Mouse (Mus musculus) heart, embryonic 14.5 days (tissue): ENCODE data around the gene Pcbp3. TPM values are rescaled to one million over a fixed set of nuclear protein-coding genes. Genes with fewer than 3 reads are reported as not detected.
A peak's percentile ranks its signal among the peaks of the same experiment; 100 is the strongest.
"Not testable (repeated sequence)": the region's sequence is repeated elsewhere in the genome, so short reads cannot be mapped to it uniquely, and the experiment has no call there.

Experiments used
- ATAC-seq: fragments of 200-750 bp; cut with Nextera tagmentation; 2 replicates; pipeline ENCODE4 v1.8.0; 2017; ENCODE audit warnings: low read depth, moderate TSS enrichment; ENCODE audit not compliant: insufficient number of reproducible peaks, insufficient read depth, low FRiP score
- H3K27ac ChIP-seq, 2 experiments: fragments of 200-500 bp in 1 of 2; fragments of 300-500 bp in 1 of 2; sonication (generic) in 1 of 2; replicated peaks in 1 of 2; 2 replicates each; pipeline ENCODE4 v1.5.1; 2012 to 2014; ENCODE audit warnings: low read depth in 2 of 2, low read length in 2 of 2, control low read depth in 1 of 2, mild to moderate bottlenecking in 1 of 2, mixed read lengths in 1 of 2; ENCODE audit not compliant: control insufficient read depth in 1 of 2, insufficient read depth in 1 of 2
- H3K27me3 ChIP-seq: fragments of 300-500 bp; sonication (generic); 2 replicates; pipeline ENCODE4 v1.6.1; 2014; ENCODE audit warnings: mild to moderate bottlenecking, low read length, control low read depth; ENCODE audit not compliant: control insufficient read depth, insufficient read depth
- H3K36me3 ChIP-seq: fragments of 300-500 bp; sonication (generic); 2 replicates; pipeline ENCODE4 v1.6.1; 2014; ENCODE audit warnings: mild to moderate bottlenecking, control low read depth, low read length, mixed read lengths; ENCODE audit not compliant: control insufficient read depth, insufficient read depth
- H3K4me1 ChIP-seq, 2 experiments: fragments of 200-500 bp in 1 of 2; fragments of 300-500 bp in 1 of 2; sonication (generic) in 1 of 2; 2 replicates each; pipeline ENCODE4 v1.6.1; 2012 to 2014; ENCODE audit warnings: low read length in 2 of 2, control low read depth in 1 of 2, mixed read lengths in 1 of 2; ENCODE audit not compliant: control insufficient read depth in 2 of 2, insufficient read depth in 2 of 2
- H3K4me2 ChIP-seq: fragments of 300-500 bp; sonication (generic); 2 replicates; pipeline ENCODE4 v1.6.1; 2014; ENCODE audit warnings: mild to moderate bottlenecking, low read length
- H3K4me3 ChIP-seq, 2 experiments: fragments of 200-500 bp in 1 of 2; fragments of 300-500 bp in 1 of 2; sonication (generic) in 1 of 2; 2 replicates each; pipeline ENCODE4 v1.5.1; 2012 to 2014; ENCODE audit warnings: low read length in 2 of 2, mild to moderate bottlenecking in 2 of 2, control low read depth in 1 of 2, low read depth in 1 of 2, moderate library complexity in 1 of 2; ENCODE audit not compliant: control insufficient read depth in 1 of 2, insufficient read depth in 1 of 2
- H3K9ac ChIP-seq: fragments of 300-500 bp; sonication (generic); 2 replicates; pipeline ENCODE4 v1.6.1; 2014; ENCODE audit warnings: mild to moderate bottlenecking, low read length
- H3K9me3 ChIP-seq: fragments of 300-500 bp; sonication (generic); 2 replicates; pipeline ENCODE4 v1.6.1; 2016; ENCODE audit warnings: low read length, control low read depth; ENCODE audit not compliant: control insufficient read depth
- WGBS: fragments of 180-500 bp; shearing (Covaris S2); extraction: QIAGEN DNeasy Blood & Tissue Kit; methylation state at CpG from one replicate; pipeline ENCODE4 v1.1.7; 2014; 5-methylcytosine and 5-hydroxymethylcytosine counted together
- polyA plus RNA-seq: library from polyadenylated mRNA; unstranded; fragments of >200 nt; fragmentation: Nextera tagmentation; extraction: Ambion mirVana; gene quantifications from 2 replicates; pipeline ENCODE4 v1.2.1, GENCODE M21; 2014

Gene Pcbp3
- polyA plus RNA-seq, 1 experiment from 2014 or later = 6.3 TPM

GRCm38 (mm10) chr10:76988586-76988985 is 26.9 kb upstream of the Pcbp3 start:
- Histone ChIP-seq H3K4me3 (no peak overlapping the region), H3K9me3 (no peaks in the 10 kb centered on the region), H3K4me1 (no peaks in the 10 kb centered on the region), H3K27ac (no peak overlapping the region), H3K4me2 (no peak overlapping the region), H3K36me3 (no peaks in the 10 kb centered on the region), H3K27me3 (no peaks in the 10 kb centered on the region), H3K9ac (no peak overlapping the region)
- no peak for ATAC-seq
- 78% methylated on average over 5 of the region's 5 CpGs for WGBS

GRCm38 (mm10) chr10:76978042-76978441 is 16.4 kb upstream of the Pcbp3 start:
- H3K4me3 ChIP-seq = no peak overlapping the region
- H3K36me3 ChIP-seq = no peaks in the 10 kb centered on the region
- no peaks in the 10 kb centered on the region for H3K27me3 ChIP-seq
- no peak overlapping the region for H3K27ac ChIP-seq
- no peak for ATAC-seq
- peaks cover 4% of the 10 kb centered on the region; the same call in 1 of the 2 replicates for H3K9me3 ChIP-seq
- H3K4me2 ChIP-seq = no peak overlapping the region
- 28% methylated on average over 2 of the region's 2 CpGs for WGBS
- peaks cover 2 to 4% of the 10 kb centered on the region in 2 experiments; a peak in 2 of 4 replicates for H3K4me1 ChIP-seq
- no peak overlapping the region for H3K9ac ChIP-seq

DNA sequence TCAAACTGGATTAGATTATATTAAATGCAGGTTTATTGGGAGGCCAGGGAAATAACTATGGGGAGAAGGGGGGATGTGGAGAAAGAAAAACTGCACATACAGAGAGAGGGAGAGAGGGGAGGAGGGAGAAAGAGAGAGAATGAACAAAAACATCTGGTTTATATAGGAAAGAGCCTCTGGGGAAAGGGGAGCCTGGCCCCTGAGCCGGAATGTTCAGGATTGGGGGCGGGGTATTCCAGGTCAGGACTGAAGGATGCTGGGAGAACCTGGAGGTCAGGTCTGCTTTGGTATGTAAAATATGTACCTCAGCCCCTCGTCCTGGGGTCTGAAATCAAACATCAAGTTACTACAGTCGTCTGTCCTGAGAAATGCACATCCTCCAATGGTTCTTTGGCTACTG is 15.0 kb upstream of the Pcbp3 start:
- Histone ChIP-seq H3K27ac (no peak overlapping the region), H3K9ac (no peak overlapping the region), H3K27me3 (no peaks in the 10 kb centered on the region), H3K9me3 (no peaks in the 10 kb centered on the region), H3K4me2 (no peak overlapping the region), H3K4me3 (no peak overlapping the region), H3K4me1 (peaks cover 2 to 4% of the 10 kb centered on the region in 2 experiments; a peak in 2 of 4 replicates), H3K36me3 (no peaks in the 10 kb centered on the region)
- 54% methylated on average over 4 of the region's 4 CpGs for WGBS
- no peak for ATAC-seq

- H3K4me3 ChIP-seq = no peak overlapping the region
- no peak for ATAC-seq
- peaks cover 2 to 4% of the 10 kb centered on the region in 2 experiments; a peak in 2 of 4 replicates for H3K4me1 ChIP-seq
- no peaks in the 10 kb centered on the region for H3K9me3 ChIP-seq
- WGBS = 21% methylated on average over 15 of the region's 15 CpGs
- H3K9ac ChIP-seq = no peak overlapping the region
- no peak overlapping the region for H3K27ac ChIP-seq
- H3K4me2 ChIP-seq = no peak overlapping the region
- no peaks in the 10 kb centered on the region for H3K36me3 ChIP-seq
- H3K27me3 ChIP-seq = no peaks in the 10 kb centered on the region
Observed at GRCm38 (mm10) chr10:76973797-76974436, 12.2 kb upstream of the Pcbp3 start.

- H3K4me2 ChIP-seq, ATAC-seq, H3K27ac ChIP-seq, H3K9me3 ChIP-seq, H3K4me3 ChIP-seq, H3K9ac ChIP-seq, H3K27me3 ChIP-seq, H3K36me3 ChIP-seq, H3K4me1 ChIP-seq: not testable (repeated sequence)
- 62% methylated on average over 6 of the region's 6 CpGs for WGBS
Observed at GRCm38 (mm10) chr10:76972318-76972717, 10.6 kb upstream of the Pcbp3 start.

- no peaks in the 10 kb centered on the region for H3K27me3 ChIP-seq
- no peak overlapping the region for H3K4me2 ChIP-seq
- ATAC-seq = no peak
- H3K9ac ChIP-seq = no peak overlapping the region
- peaks cover 3 to 4% of the 10 kb centered on the region in 2 experiments; a peak in 3 of 4 replicates for H3K4me1 ChIP-seq
- no peaks in the 10 kb centered on the region for H3K9me3 ChIP-seq
- WGBS = 70% methylated on average over 7 of the region's 7 CpGs
- H3K27ac ChIP-seq = no peak overlapping the region
- H3K36me3 ChIP-seq = no peaks in the 10 kb centered on the region
- no peak overlapping the region for H3K4me3 ChIP-seq
Observed at GRCm38 (mm10) chr10:76970974-76971373, 9.3 kb upstream of the Pcbp3 start.

DNA sequence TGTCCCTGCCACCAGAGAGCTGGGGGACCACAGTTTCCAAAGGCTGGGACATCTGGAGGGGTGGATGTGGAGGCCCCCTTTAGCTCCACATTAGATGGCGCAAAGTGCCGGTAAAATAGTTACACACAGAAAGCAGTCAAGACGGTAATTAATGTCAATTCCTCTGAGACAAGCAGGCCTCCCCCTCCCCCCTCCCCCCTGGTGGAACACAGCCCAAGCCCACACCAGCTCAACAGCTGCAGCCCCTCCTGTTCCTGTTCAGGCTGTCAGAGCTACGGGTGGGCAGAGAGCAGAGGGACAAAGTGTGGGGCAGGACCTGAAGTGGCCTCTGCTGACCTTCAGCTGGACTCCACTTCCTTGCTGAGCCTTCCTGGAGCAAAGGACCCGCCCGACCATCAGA is 2.7 kb upstream of the Pcbp3 start:
- peaks cover 12 to 28% of the 10 kb centered on the region in 2 experiments for H3K4me1 ChIP-seq
- no peaks in the 10 kb centered on the region for H3K9me3 ChIP-seq
- no peak overlapping the region for H3K4me2 ChIP-seq
- H3K9ac ChIP-seq = no peak overlapping the region
- no peak overlapping the region for H3K27ac ChIP-seq
- WGBS = 13% methylated on average over 6 of the region's 6 CpGs
- H3K27me3 ChIP-seq = no peaks in the 10 kb centered on the region
- ATAC-seq = no peak
- no peak overlapping the region for H3K4me3 ChIP-seq
- no peaks in the 10 kb centered on the region for H3K36me3 ChIP-seq

DNA sequence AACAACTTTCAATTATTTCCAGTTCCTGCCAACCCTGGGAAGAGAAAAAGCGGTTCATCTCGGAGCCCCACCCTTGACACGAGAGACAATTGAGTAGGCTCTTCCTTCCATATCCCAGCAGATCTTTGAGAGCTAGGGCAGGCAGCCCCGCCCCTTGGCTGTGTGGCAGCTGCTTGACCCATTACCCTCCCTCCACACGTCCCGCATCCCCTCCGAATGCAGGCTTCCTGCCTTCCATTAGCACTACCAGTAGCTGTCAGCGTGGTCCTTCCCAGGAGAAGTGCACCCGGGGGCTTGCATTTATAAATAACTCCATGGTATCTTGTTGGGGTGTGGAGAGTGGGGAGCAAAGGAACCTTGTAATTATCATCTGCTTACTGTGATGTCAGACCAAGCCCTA is 2.3 kb upstream of the Pcbp3 start:
- Histone ChIP-seq H3K9ac (no peak overlapping the region), H3K36me3 (no peaks in the 10 kb centered on the region), H3K4me1 (peaks cover 12 to 28% of the 10 kb centered on the region in 2 experiments), H3K27ac (no peak overlapping the region), H3K4me3 (no peak overlapping the region), H3K27me3 (no peaks in the 10 kb centered on the region), H3K4me2 (0 out of 2 replicates have a peak overlapping the region, but pooled peaks have one; percentile 12), H3K9me3 (no peaks in the 10 kb centered on the region)
- no peak for ATAC-seq
- WGBS = 17% methylated on average over 9 of the region's 9 CpGs
